Mouse (Mus musculus) MEL (cell line): ENCODE results near the gene Sox5. TPM values are rescaled to one million over a fixed set of nuclear protein-coding genes. Genes with fewer than 3 reads are reported as not detected.

Experiments used
- DNase-seq: peaks from one replicate; pipeline ENCODE4 v3.0.0; 2011; ENCODE audit warnings: low read depth, low spot score
- H3K27ac ChIP-seq: 2 replicates; pipeline ENCODE4 v1.5.1; 2012; ENCODE audit warnings: low read depth, mild to moderate bottlenecking, control low read depth, low read length, moderate library complexity; ENCODE audit not compliant: control insufficient read depth
- H3K27me3 ChIP-seq, 2 experiments: fragments of 150-350 bp in 1 of 2; sonication (generic) in 1 of 2; 2 replicates each; pipeline ENCODE4 v1.6.1; 2012; ENCODE audit warnings: low read length in 2 of 2, mild to moderate bottlenecking in 2 of 2, improper control_type of control experiment in 1 of 2, moderate library complexity in 1 of 2; ENCODE audit not compliant: insufficient read depth in 2 of 2, control insufficient read depth in 1 of 2
- H3K36me3 ChIP-seq, 2 experiments: 2 replicates each; pipeline ENCODE4 v1.6.1; 2012 to 2014; ENCODE audit warnings: low read length in 2 of 2, improper control_type of control experiment in 1 of 2, inconsistent platforms in 1 of 2, mild to moderate bottlenecking in 1 of 2; ENCODE audit not compliant: insufficient read depth in 2 of 2, control insufficient read depth in 1 of 2
- H3K4me1 ChIP-seq, 2 experiments: fragments of 150-350 bp in 1 of 2; sonication (generic) in 1 of 2; 2 replicates each; pipeline ENCODE4 v1.6.1; 2012; ENCODE audit warnings: low read length in 2 of 2, improper control_type of control experiment in 1 of 2, mild to moderate bottlenecking in 1 of 2; ENCODE audit not compliant: insufficient read depth in 2 of 2, control insufficient read depth in 1 of 2
- H3K4me3 ChIP-seq, 2 experiments: fragments of 150-350 bp in 1 of 2; sonication (generic) in 1 of 2; 2 replicates each; pipeline ENCODE4 v1.5.1; 2012; ENCODE audit warnings: low read depth in 2 of 2, low read length in 2 of 2, mild to moderate bottlenecking in 2 of 2, moderate library complexity in 2 of 2, control low read depth in 1 of 2, improper control_type of control experiment in 1 of 2; ENCODE audit not compliant: control insufficient read depth in 1 of 2, insufficient read depth in 1 of 2
- H3K79me2 ChIP-seq: 2 replicates; pipeline ENCODE4 v1.6.1; 2012; ENCODE audit warnings: mild to moderate bottlenecking, low read length, moderate library complexity; ENCODE audit not compliant: control insufficient read depth, poor library complexity, insufficient read depth
- H3K9ac ChIP-seq: 2 replicates; pipeline ENCODE4 v1.6.1; 2012; ENCODE audit warnings: low read depth, mild to moderate bottlenecking, control low read depth, low read length, moderate library complexity; ENCODE audit not compliant: control insufficient read depth, poor library complexity, severe bottlenecking
- H3K9me3 ChIP-seq: fragments of 150-350 bp; sonication (generic); replicated peaks from 2 replicates; pipeline ENCODE4 v1.6.1; 2012; ENCODE audit warnings: mild to moderate bottlenecking, low read length, improper control_type of control experiment, moderate library complexity; ENCODE audit not compliant: insufficient read depth
- CHD1 ChIP-seq: IDR thresholded peaks from 2 replicates; pipeline ENCODE4 v1.6.1; 2012; ENCODE audit warnings: low read depth, mild to moderate bottlenecking, inconsistent platforms, low read length, improper control_type of control experiment
- ELF1 ChIP-seq: IDR thresholded peaks from 2 replicates; pipeline ENCODE4 v1.6.1; 2014; ENCODE audit warnings: low read depth, mild to moderate bottlenecking, inconsistent platforms, low read length, improper control_type of control experiment, moderate library complexity
- HCFC1 ChIP-seq: IDR thresholded peaks from 2 replicates; pipeline ENCODE4 v1.6.1; 2012; ENCODE audit warnings: low read depth, mild to moderate bottlenecking, inconsistent platforms, low read length, improper control_type of control experiment, moderate library complexity
- MEF2A ChIP-seq: IDR thresholded peaks from 2 replicates; pipeline ENCODE4 v1.6.1; 2014; ENCODE audit warnings: low read depth, mild to moderate bottlenecking, inconsistent platforms, low read length, improper control_type of control experiment; ENCODE audit not compliant: poor library complexity, insufficient replicate concordance, severe bottlenecking; ENCODE audit errors: extremely low read depth
- MYC ChIP-seq: IDR thresholded peaks from 2 replicates; pipeline ENCODE4 v1.6.1; 2011; ENCODE audit warnings: low read depth, mild to moderate bottlenecking, low read length, improper control_type of control experiment, moderate library complexity
- NELFE ChIP-seq: IDR thresholded peaks from 2 replicates; pipeline ENCODE4 v1.6.1; 2011; ENCODE audit warnings: low read depth, low read length, improper control_type of control experiment
- POLR2AphosphoS2 ChIP-seq: IDR thresholded peaks from 2 replicates; pipeline ENCODE4 v1.6.1; 2011; ENCODE audit warnings: low read length, improper control_type of control experiment
- POLR2AphosphoS5 ChIP-seq: IDR thresholded peaks from 2 replicates; pipeline ENCODE4 v1.6.1; 2012; ENCODE audit warnings: low read depth, borderline replicate concordance, mild to moderate bottlenecking, inconsistent platforms, low read length, moderate library complexity, mixed read lengths
- RAD21 ChIP-seq: IDR thresholded peaks from 2 replicates; pipeline ENCODE4 v1.6.1; 2011; ENCODE audit warnings: mild to moderate bottlenecking, low read depth, low read length, improper control_type of control experiment
- TBP ChIP-seq: IDR thresholded peaks from 2 replicates; pipeline ENCODE4 v1.8.0; 2011; ENCODE audit warnings: low read depth, low read length, improper control_type of control experiment
- UBTF ChIP-seq: IDR thresholded peaks from 2 replicates; pipeline ENCODE4 v1.6.1; 2012; ENCODE audit warnings: low read depth, mild to moderate bottlenecking, inconsistent platforms, low read length, improper control_type of control experiment, moderate library complexity, borderline replicate concordance; ENCODE audit not compliant: insufficient read depth
- USF1 ChIP-seq: IDR thresholded peaks from 2 replicates; pipeline ENCODE4 v1.6.1; 2014; ENCODE audit warnings: low read depth, mild to moderate bottlenecking, inconsistent platforms, low read length, improper control_type of control experiment, moderate library complexity
- USF2 ChIP-seq, 2 experiments: IDR thresholded peaks; 2 replicates each; pipeline ENCODE4 v1.6.1; 2011 to 2012; ENCODE audit warnings: improper control_type of control experiment in 2 of 2, low read length in 2 of 2, borderline replicate concordance in 1 of 2, inconsistent platforms in 1 of 2, low read depth in 1 of 2, mild to moderate bottlenecking in 1 of 2; ENCODE audit not compliant: insufficient read depth in 1 of 2
- ZMIZ1 ChIP-seq: IDR thresholded peaks from 2 replicates; pipeline ENCODE4 v1.6.1; 2012; ENCODE audit warnings: low read depth, mild to moderate bottlenecking, inconsistent platforms, low read length, improper control_type of control experiment, moderate library complexity
- ZNF384 ChIP-seq: IDR thresholded peaks from 2 replicates; pipeline ENCODE4 v1.6.1; 2012; ENCODE audit warnings: low read depth, mild to moderate bottlenecking, inconsistent platforms, low read length, improper control_type of control experiment
- polyA plus RNA-seq, 2 experiments: library from polyadenylated mRNA; stranded (reverse) in 1 of 2; unstranded in 1 of 2; fragments of >175 nt in 1 of 2; fragments of >200 nt in 1 of 2; gene quantifications; 2 replicates each; pipeline versions ENCODE4 v1.2.1 to v1.2.4; 2012; ENCODE audit warnings: low replicate concordance in 2 of 2, low read depth in 1 of 2; ENCODE audit not compliant: insufficient read length in 2 of 2, insufficient read depth in 1 of 2, missing spikeins in 1 of 2
- total RNA-seq: library from RNA; depleted of rRNA; stranded (reverse); fragments of 300-350 nt; gene quantifications from 2 replicates; pipeline ENCODE4 v1.2.3, GENCODE M21; 2012

Sox5 gene
- total and polyA plus RNA-seq, 3 experiments = 0.19 to 3.0 TPM; not detected in 1

GRCm38 (mm10) chr6:144753225-144753962 lies 28.4 kb downstream of the Sox5 start:
- Histone ChIP-seq H3K27ac (no peak overlapping the region), H3K4me1 (no peaks in the 10 kb centered on the region), H3K9me3 (no peaks in the 10 kb centered on the region), H3K9ac (no peak overlapping the region), H3K36me3 (no peaks in the 10 kb centered on the region), H3K79me2 (no peaks in the 10 kb centered on the region), H3K27me3 (no peaks in the 10 kb centered on the region), H3K4me3 (no peak overlapping the region)
- TF ChIP-seq UBTF (no peak), POLR2AphosphoS5 (no peak), MYC (no peak), ZNF384 (no peak), TBP (no peak), ELF1 (no peak), USF2 (IDR thresholded peaks at IDR 0.05; ENCODE audit: borderline replicate concordance in 1 of 2, insufficient read depth in 1 of 2, low read depth in 1 of 2, low read length in 2 of 2) (no peak)
- DNase-seq = no peak

GRCm38 (mm10) chr6:144751581-144751980 lies 30.2 kb downstream of the Sox5 start:
- H3K9ac ChIP-seq = no peak overlapping the region
- DNase-seq = no peak
- no peaks in the 10 kb centered on the region for H3K27me3 ChIP-seq
- no peak overlapping the region for H3K27ac ChIP-seq
- H3K4me3 ChIP-seq = no peak overlapping the region
- TF ChIP-seq MEF2A (no peak), USF2 (IDR thresholded peaks at IDR 0.05; ENCODE audit: borderline replicate concordance in 1 of 2, insufficient read depth in 1 of 2, low read depth in 1 of 2, low read length in 2 of 2) (no peak), ZMIZ1 (no peak), UBTF (no peak), HCFC1 (no peak), NELFE (no peak), ELF1 (no peak), RAD21 (no peak), CHD1 (no peak), USF1 (no peak), POLR2AphosphoS2 (no peak)
- H3K36me3 ChIP-seq = no peaks in the 10 kb centered on the region
- no peaks in the 10 kb centered on the region for H3K9me3 ChIP-seq
- H3K79me2 ChIP-seq = no peaks in the 10 kb centered on the region
- no peaks in the 10 kb centered on the region for H3K4me1 ChIP-seq
